Mouse (Mus musculus): ENCODE measurements around the gene Rab8b. TPM values are rescaled to one million over a fixed set of nuclear protein-coding genes. Genes with fewer than 3 reads are reported as not detected.
"Not testable (repeated sequence)": the region's sequence is repeated elsewhere in the genome, so short reads cannot be mapped to it uniquely, and the experiment has no call there.

The Rab8b gene
- total and polyA plus RNA-seq, 2 experiments from 2014 or later = 9.5 to 9.8 TPM

- 66% methylated on average over 5 of the region's 5 CpGs for WGBS
These were observed 98.5 kb downstream of the Rab8b start for GRCm38 (mm10) chr9:66820996-66821395.

GRCm38 (mm10) chr9:66813392-66813791 lies 106.1 kb downstream of the Rab8b start:
- Histone ChIP-seq H3K27me3 (ENCODE audit: control insufficient read depth, insufficient read depth, low read length) (no peaks in the 10 kb centered on the region), H3K4me3 (ENCODE audit: low read depth, low read length) (no peak overlapping the region), H3K27ac (ENCODE audit: low read depth) (no peak overlapping the region), H3K4me2 (ENCODE audit: low read depth, low read length) (no peak overlapping the region), H3K9me3 (replicated peaks; ENCODE audit: control insufficient read depth, low read length) (no peaks in the 10 kb centered on the region), H3K4me1 (ENCODE audit: control insufficient read depth, insufficient read depth) (no peaks in the 10 kb centered on the region), H3K9ac (replicated peaks; ENCODE audit: low read depth, low read length) (no peak overlapping the region), H3K36me3 (replicated peaks; ENCODE audit: control insufficient read depth, insufficient read depth, low read length) (no peaks in the 10 kb centered on the region)
- WGBS = 38% methylated on average over 2 of the region's 2 CpGs
- no peak for ATAC-seq (ENCODE audit: insufficient read depth, low read depth)
- no peak for TF ChIP-seq CTCF (IDR thresholded peaks at IDR 0.05; ENCODE audit: low read depth)
- no peak for TF ChIP-seq EP300 (IDR thresholded peaks at IDR 0.05; ENCODE audit: low read depth)
- no peak for DNase-seq (ENCODE audit: low spot score)

More at GRCm38 (mm10) chr9:66820996-66821395, 98.5 kb downstream of the Rab8b start:
- ATAC-seq (ENCODE audit: insufficient read depth, low read depth) (no peak), DNase-seq (ENCODE audit: low spot score) (no peak)
- H3K4me1 ChIP-seq (ENCODE audit: control insufficient read depth, insufficient read depth) = no peaks in the 10 kb centered on the region
- no peaks in the 10 kb centered on the region for H3K27me3 ChIP-seq (ENCODE audit: control insufficient read depth, insufficient read depth, low read length)
- H3K9me3 ChIP-seq (replicated peaks; ENCODE audit: control insufficient read depth, low read length) = no peaks in the 10 kb centered on the region
- TF ChIP-seq EP300 (IDR thresholded peaks at IDR 0.05; ENCODE audit: low read depth) = no peak
- no peak for TF ChIP-seq CTCF (IDR thresholded peaks at IDR 0.05; ENCODE audit: low read depth)
- no peak overlapping the region for H3K4me2 ChIP-seq (ENCODE audit: low read depth, low read length)
- H3K27ac ChIP-seq (ENCODE audit: low read depth) = no peak overlapping the region
- H3K4me3 ChIP-seq (ENCODE audit: low read depth, low read length) = no peak overlapping the region
- H3K36me3 ChIP-seq (replicated peaks; ENCODE audit: control insufficient read depth, insufficient read depth, low read length) = no peaks in the 10 kb centered on the region
- H3K9ac ChIP-seq (replicated peaks; ENCODE audit: low read depth, low read length) = no peak overlapping the region

DNA sequence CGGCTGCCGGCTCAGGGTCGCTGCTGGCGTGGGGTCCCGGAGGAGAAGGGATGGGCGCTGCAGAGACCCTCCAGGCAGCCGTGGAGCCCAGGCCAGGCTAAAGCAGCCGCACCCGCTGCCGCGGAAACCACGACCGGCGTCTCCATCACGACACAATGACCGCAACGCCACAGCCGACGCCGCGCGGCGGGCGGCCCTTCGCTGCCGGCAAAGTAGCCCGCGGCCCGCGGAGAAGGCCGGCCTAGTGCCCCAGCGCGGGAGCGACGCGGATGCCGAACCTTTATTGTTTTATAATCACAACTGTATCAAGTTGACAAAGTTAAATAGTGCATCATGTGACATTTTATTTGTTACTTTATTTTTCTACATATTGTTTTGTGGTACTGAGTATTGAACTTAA lies 113.5 kb downstream of the Rab8b start:
- Histone ChIP-seq H3K4me3 (ENCODE audit: low read depth, low read length) (peak overlapping the region; percentile 36), H3K4me2 (ENCODE audit: low read depth, low read length) (peak overlapping the region; percentile 54)
- H3K4me1 ChIP-seq (ENCODE audit: control insufficient read depth, insufficient read depth); H3K9me3 ChIP-seq (replicated peaks; ENCODE audit: control insufficient read depth, low read length); H3K9ac ChIP-seq (replicated peaks; ENCODE audit: low read depth, low read length); H3K27me3 ChIP-seq (ENCODE audit: control insufficient read depth, insufficient read depth, low read length); H3K36me3 ChIP-seq (replicated peaks; ENCODE audit: control insufficient read depth, insufficient read depth, low read length); H3K27ac ChIP-seq (ENCODE audit: low read depth); DNase-seq (ENCODE audit: low spot score); ATAC-seq (ENCODE audit: insufficient read depth, low read depth): not testable (repeated sequence)
- 11% methylated on average over 31 of the region's 37 CpGs for WGBS

DNA sequence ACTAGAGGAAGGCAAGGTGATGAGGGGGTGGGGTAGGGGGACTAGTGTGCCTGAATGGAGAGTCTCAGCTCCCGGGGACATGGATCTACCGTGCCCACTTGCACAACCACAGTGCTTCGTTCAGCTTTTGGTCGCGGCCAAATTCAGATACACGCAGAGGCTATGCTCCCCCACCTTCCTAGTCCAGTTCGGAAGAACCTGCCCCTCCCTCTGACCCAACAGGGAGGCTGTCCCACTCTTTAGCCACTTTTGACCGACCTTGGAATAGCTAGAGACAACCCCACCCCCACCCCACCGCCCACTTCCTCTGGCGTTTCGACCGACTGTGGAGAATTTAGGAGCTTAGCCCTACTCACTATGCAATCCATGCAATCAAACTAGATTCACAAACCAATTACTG lies 117.5 kb downstream of the Rab8b start:
- ATAC-seq (ENCODE audit: insufficient read depth, low read depth) = 0 out of 2 replicates have a peak, but pooled peaks have one; percentile 8
- Histone ChIP-seq H3K4me2 (ENCODE audit: low read depth, low read length) (peak overlapping the region; percentile 32), H3K9ac (replicated peaks; ENCODE audit: low read depth, low read length) (peak overlapping the region; percentile 30; the same call in 1 of the 2 replicates), H3K27me3 (ENCODE audit: control insufficient read depth, insufficient read depth, low read length) (peaks cover 9% of the 10 kb centered on the region; the same call in 1 of the 2 replicates), H3K4me3 (ENCODE audit: low read depth, low read length) (no peak overlapping the region), H3K36me3 (replicated peaks; ENCODE audit: control insufficient read depth, insufficient read depth, low read length) (no peaks in the 10 kb centered on the region), H3K27ac (ENCODE audit: low read depth) (no peak overlapping the region), H3K4me1 (ENCODE audit: control insufficient read depth, insufficient read depth) (0 out of 2 replicates have a peak, but pooled peaks cover 8% of the 10 kb centered on the region), H3K9me3 (replicated peaks; ENCODE audit: control insufficient read depth, low read length) (no peaks in the 10 kb centered on the region)
- no peak for DNase-seq (ENCODE audit: low spot score)
- 32% methylated on average over 12 of the region's 12 CpGs for WGBS
- no peak for TF ChIP-seq EP300 (IDR thresholded peaks at IDR 0.05; ENCODE audit: low read depth)
- no peak for TF ChIP-seq CTCF (IDR thresholded peaks at IDR 0.05; ENCODE audit: low read depth)

- ATAC-seq (ENCODE audit: insufficient read depth, low read depth) (no peak), DNase-seq (ENCODE audit: low spot score) (no peak)
- 87% methylated on average over 5 of the region's 5 CpGs for WGBS
- peak within 1 kb of the TSS; percentile 71 for H3K4me3 ChIP-seq (ENCODE audit: low read depth, low read length)
- peak within 1 kb of the TSS; percentile 91 for H3K27ac ChIP-seq (ENCODE audit: low read depth)
- H3K27me3 ChIP-seq (ENCODE audit: control insufficient read depth, insufficient read depth, low read length) = no peaks in the 10 kb centered on the region
- no peaks in the 10 kb centered on the region for H3K36me3 ChIP-seq (replicated peaks; ENCODE audit: control insufficient read depth, insufficient read depth, low read length)
- H3K9me3 ChIP-seq (replicated peaks; ENCODE audit: control insufficient read depth, low read length) = no peaks in the 10 kb centered on the region
- TF ChIP-seq EP300 (IDR thresholded peaks at IDR 0.05; ENCODE audit: low read depth) (no peak), CTCF (IDR thresholded peaks at IDR 0.05; ENCODE audit: low read depth) (no peak)
- peak within 1 kb of the TSS; percentile 8; the same call in 1 of the 2 replicates for H3K9ac ChIP-seq (replicated peaks; ENCODE audit: low read depth, low read length)
- H3K4me2 ChIP-seq (ENCODE audit: low read depth, low read length) = peak within 1 kb of the TSS; percentile 81
- peaks cover 6% of the 10 kb centered on the region; the same call in 1 of the 2 replicates for H3K4me1 ChIP-seq (ENCODE audit: control insufficient read depth, insufficient read depth)
These were observed 122.7 kb downstream of the Rab8b start, which contains the start of gene Gm10647 for GRCm38 (mm10) chr9:66796739-66797138. TSS of gene Gm10647 (plus strand) at chr9:66797039.

Data from heart, postnatal 0 days (tissue).